Mouse (Mus musculus): ENCODE measurements around the gene Pck2. TPM values are rescaled to one million over a fixed set of nuclear protein-coding genes. Genes with fewer than 3 reads are reported as not detected.

The Pck2 gene
- polyA plus RNA-seq (2014; fragmentation: Nextera tagmentation; extraction: Ambion mirVana): 15.8 and 16.2 TPM in 2 replicates

GRCm38 (mm10) chr14:55540067-55540786, at the start of gene Pck2:
Gene Pck2 (plus strand): TSS chr14:55540266.
- Histone ChIP-seq H3K27me3 (ENCODE audit: control insufficient read depth, insufficient read depth, low read length) (no peaks in the 10 kb centered on the region), H3K4me1 (ENCODE audit: control insufficient read depth, insufficient read depth, low read length) (peaks cover 18% of the 10 kb centered on the region), H3K36me3 (ENCODE audit: control insufficient read depth, insufficient read depth, low read length) (peaks cover 13% of the 10 kb centered on the region), H3K4me2 (ENCODE audit: low read length) (peak within 1 kb of the TSS; percentile 90), H3K9ac (replicated peaks; ENCODE audit: low read length) (peak within 1 kb of the TSS; percentile 69), H3K9me3 (ENCODE audit: control insufficient read depth, low read length) (no peaks in the 10 kb centered on the region), H3K4me3 (replicated peaks; ENCODE audit: low read depth, low read length) (peak within 1 kb of the TSS; percentile 50), H3K27ac (replicated peaks; ENCODE audit: low read depth, low read length) (peak within 1 kb of the TSS; percentile 91)
- ATAC-seq (ENCODE audit: low FRiP score, low TSS enrichment) (peak; percentile 74), DNase-seq (peak; percentile 80)
- WGBS: under 1% methylated on average over 32 of the region's 32 CpGs

DNA sequence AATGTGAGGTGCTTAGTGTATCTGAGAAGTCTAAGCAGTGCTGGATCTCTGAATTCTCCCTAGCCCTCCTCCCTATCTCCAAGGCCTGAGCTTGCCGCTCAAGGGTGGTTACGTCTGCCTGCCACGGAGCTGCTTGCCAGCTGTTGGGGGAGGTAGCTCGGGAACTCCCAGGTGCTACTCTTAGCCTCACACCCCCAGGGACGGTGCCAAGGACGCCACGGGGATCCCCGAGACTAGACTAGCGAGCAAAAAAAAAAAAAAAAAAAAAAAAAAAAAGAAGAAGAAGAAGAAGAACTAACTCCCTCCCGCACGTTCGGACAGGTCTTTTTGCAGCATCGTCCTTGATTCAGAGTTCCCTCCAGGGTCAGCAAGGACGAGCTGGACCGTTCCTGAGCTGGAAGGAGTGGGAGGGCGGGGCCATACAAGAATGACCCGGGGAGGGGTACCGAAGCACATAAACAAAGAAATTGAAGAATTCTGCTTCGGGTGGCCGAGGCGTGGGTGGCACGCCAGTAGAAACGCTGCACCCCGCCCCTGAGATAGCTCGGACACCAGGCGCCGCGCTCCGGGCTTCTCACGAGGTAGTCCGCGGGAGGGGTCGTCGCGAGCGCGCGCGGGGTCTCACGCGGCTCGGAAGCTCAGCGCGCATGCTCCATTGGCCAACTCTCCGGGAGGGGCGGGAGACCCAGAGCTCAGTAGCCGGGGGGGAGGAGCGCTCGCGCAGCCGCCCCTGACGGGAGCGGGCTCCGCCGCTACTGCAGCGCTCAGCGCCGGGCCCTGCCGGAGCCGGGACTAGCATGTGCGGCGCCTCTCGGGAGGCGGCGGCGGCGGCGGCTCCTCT, 49.5 kb upstream of the Pck2 start, which contains the start of gene Carmil3:
Carmil3 (plus strand) TSS at position 291 of the 841 bp plus-strand sequence.
- Histone ChIP-seq H3K9ac (replicated peaks; ENCODE audit: low read length) (peak within 1 kb of the TSS; percentile 91), H3K36me3 (ENCODE audit: control insufficient read depth, insufficient read depth, low read length) (peaks cover 19% of the 10 kb centered on the region), H3K4me3 (replicated peaks; ENCODE audit: low read depth, low read length) (peak within 1 kb of the TSS; percentile 81), H3K4me2 (ENCODE audit: low read length) (peak within 1 kb of the TSS; percentile 74), H3K27me3 (ENCODE audit: control insufficient read depth, insufficient read depth, low read length) (no peaks in the 10 kb centered on the region), H3K4me1 (ENCODE audit: control insufficient read depth, insufficient read depth, low read length) (peaks cover 8% of the 10 kb centered on the region; the same call in 1 of the 2 replicates), H3K9me3 (ENCODE audit: control insufficient read depth, low read length) (no peaks in the 10 kb centered on the region), H3K27ac (replicated peaks; ENCODE audit: low read depth, low read length) (peak within 1 kb of the TSS; percentile 94)
- ATAC-seq (ENCODE audit: low FRiP score, low TSS enrichment) (peak; percentile 89), DNase-seq (peak; percentile 98)
- WGBS: 1% methylated on average over 68 of the region's 68 CpGs

- Histone ChIP-seq H3K4me1 (ENCODE audit: control insufficient read depth, insufficient read depth, low read length) (peaks cover 8% of the 10 kb centered on the region; the same call in 1 of the 2 replicates), H3K27ac (replicated peaks; ENCODE audit: low read depth, low read length) (peak overlapping the region; percentile 94), H3K4me2 (ENCODE audit: low read length) (peak overlapping the region; percentile 74), H3K4me3 (replicated peaks; ENCODE audit: low read depth, low read length) (peak overlapping the region; percentile 81), H3K36me3 (ENCODE audit: control insufficient read depth, insufficient read depth, low read length) (peaks cover 27% of the 10 kb centered on the region), H3K9ac (replicated peaks; ENCODE audit: low read length) (peak overlapping the region; percentile 91), H3K27me3 (ENCODE audit: control insufficient read depth, insufficient read depth, low read length) (no peaks in the 10 kb centered on the region), H3K9me3 (ENCODE audit: control insufficient read depth, low read length) (no peaks in the 10 kb centered on the region)
- peak; percentile 74 for DNase-seq
- ATAC-seq (ENCODE audit: low FRiP score, low TSS enrichment): peak; percentile 72
- WGBS: under 1% methylated on average over 30 of the region's 30 CpGs
Measured at GRCm38 (mm10) chr14:55491291-55491833, 48.7 kb upstream of the Pck2 start.

GRCm38 (mm10) chr14:55492103-55492502, 48.0 kb upstream of the Pck2 start:
- Histone ChIP-seq H3K4me2 (ENCODE audit: low read length) (peak overlapping the region; percentile 74), H3K36me3 (ENCODE audit: control insufficient read depth, insufficient read depth, low read length) (peaks cover 33% of the 10 kb centered on the region), H3K4me3 (replicated peaks; ENCODE audit: low read depth, low read length) (peak overlapping the region; percentile 81), H3K9ac (replicated peaks; ENCODE audit: low read length) (no peak overlapping the region; the same call in 1 of the 2 replicates), H3K27ac (replicated peaks; ENCODE audit: low read depth, low read length) (no peak overlapping the region), H3K9me3 (ENCODE audit: control insufficient read depth, low read length) (no peaks in the 10 kb centered on the region), H3K27me3 (ENCODE audit: control insufficient read depth, insufficient read depth, low read length) (no peaks in the 10 kb centered on the region), H3K4me1 (ENCODE audit: control insufficient read depth, insufficient read depth, low read length) (peaks cover 8% of the 10 kb centered on the region; the same call in 1 of the 2 replicates)
- no peak for DNase-seq
- WGBS: 70% methylated on average over 3 of the region's 3 CpGs
- ATAC-seq (ENCODE audit: low FRiP score, low TSS enrichment): no peak

DNA sequence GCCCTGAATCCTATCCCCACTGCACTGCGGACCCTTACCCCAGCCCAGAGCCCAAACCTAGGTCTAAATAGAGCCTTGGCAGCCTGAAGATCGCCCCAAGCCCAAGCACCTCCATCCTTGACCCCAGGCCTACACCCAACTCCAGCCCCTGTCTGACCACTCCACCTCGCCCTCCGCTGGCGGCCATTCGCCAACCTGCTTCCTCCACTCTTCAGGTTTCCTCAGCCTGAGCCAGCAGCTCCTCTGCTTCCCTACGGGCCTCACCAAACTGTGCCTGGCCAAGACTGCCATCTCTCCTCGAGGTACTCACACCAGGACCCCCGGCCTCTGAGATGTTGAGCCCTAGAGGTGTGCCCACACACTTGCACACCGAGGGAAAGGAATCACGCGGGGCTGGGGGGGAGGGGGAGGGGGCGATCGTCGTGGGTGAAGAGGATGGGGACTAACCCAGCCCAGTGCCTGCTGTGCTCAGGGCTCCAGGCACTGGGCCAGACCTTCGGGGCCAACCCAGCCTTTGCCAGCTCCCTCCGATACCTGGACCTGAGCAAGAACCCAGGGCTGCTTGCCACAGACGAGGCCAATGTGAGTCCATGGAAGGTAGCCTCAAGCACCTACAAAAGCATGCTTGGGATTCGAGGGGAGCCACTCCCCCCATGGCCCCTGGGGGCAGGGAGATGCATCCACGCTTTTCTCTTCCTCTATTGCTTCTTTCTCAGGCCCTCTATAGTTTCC, 44.4 kb upstream of the Pck2 start:
- Histone ChIP-seq H3K27me3 (ENCODE audit: control insufficient read depth, insufficient read depth, low read length) (no peaks in the 10 kb centered on the region), H3K9me3 (ENCODE audit: control insufficient read depth, low read length) (no peaks in the 10 kb centered on the region), H3K36me3 (ENCODE audit: control insufficient read depth, insufficient read depth, low read length) (peaks cover 65% of the 10 kb centered on the region), H3K4me1 (ENCODE audit: control insufficient read depth, insufficient read depth, low read length) (peaks cover 4% of the 10 kb centered on the region; the same call in 1 of the 2 replicates), H3K4me2 (ENCODE audit: low read length) (no peak overlapping the region), H3K9ac (replicated peaks; ENCODE audit: low read length) (no peak overlapping the region), H3K27ac (replicated peaks; ENCODE audit: low read depth, low read length) (no peak overlapping the region), H3K4me3 (replicated peaks; ENCODE audit: low read depth, low read length) (no peak overlapping the region)
- 74% methylated on average over 20 of the region's 20 CpGs for WGBS
- DNase-seq: no peak
- no peak for ATAC-seq (ENCODE audit: low FRiP score, low TSS enrichment)

GRCm38 (mm10) chr14:55496761-55497448, 43.2 kb upstream of the Pck2 start:
- Histone ChIP-seq H3K36me3 (ENCODE audit: control insufficient read depth, insufficient read depth, low read length) (peaks cover 77% of the 10 kb centered on the region), H3K9me3 (ENCODE audit: control insufficient read depth, low read length) (no peaks in the 10 kb centered on the region), H3K27ac (replicated peaks; ENCODE audit: low read depth, low read length) (no peak overlapping the region), H3K9ac (replicated peaks; ENCODE audit: low read length) (no peak overlapping the region), H3K27me3 (ENCODE audit: control insufficient read depth, insufficient read depth, low read length) (no peaks in the 10 kb centered on the region), H3K4me2 (ENCODE audit: low read length) (no peak overlapping the region), H3K4me3 (replicated peaks; ENCODE audit: low read depth, low read length) (no peak overlapping the region), H3K4me1 (ENCODE audit: control insufficient read depth, insufficient read depth, low read length) (peaks cover under 1% of the 10 kb centered on the region; the same call in 1 of the 2 replicates)
- DNase-seq (no peak), ATAC-seq (ENCODE audit: low FRiP score, low TSS enrichment) (peak; percentile 24; the same call in 1 of the 2 replicates)
- 77% methylated on average over 16 of the region's 16 CpGs for WGBS

DNA sequence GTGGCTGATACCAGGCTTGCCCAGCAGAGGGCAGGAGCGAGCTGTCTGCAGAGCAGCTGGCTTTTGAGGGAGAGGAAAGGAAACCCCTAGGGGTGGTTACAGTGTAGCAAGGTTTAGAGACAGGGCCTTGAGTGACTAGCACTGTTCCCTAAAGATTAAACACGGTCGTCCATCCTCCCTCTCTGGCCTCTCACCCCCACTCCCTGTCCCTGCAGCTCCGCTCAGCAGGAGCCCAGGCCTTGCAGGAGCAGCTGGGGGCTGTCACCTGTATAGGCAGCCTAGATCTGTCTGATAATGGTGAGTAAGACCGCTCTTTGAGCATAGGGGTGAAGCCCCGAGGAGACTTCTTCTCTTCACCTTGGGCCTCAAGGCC, 42.6 kb upstream of the Pck2 start:
- peak; percentile 92 for DNase-seq
- no peak overlapping the region for H3K27ac ChIP-seq (replicated peaks; ENCODE audit: low read depth, low read length)
- 38% methylated on average over 6 of the region's 6 CpGs for WGBS
- H3K4me2 ChIP-seq (ENCODE audit: low read length): no peak overlapping the region
- H3K9me3 ChIP-seq (ENCODE audit: control insufficient read depth, low read length): no peaks in the 10 kb centered on the region
- H3K36me3 ChIP-seq (ENCODE audit: control insufficient read depth, insufficient read depth, low read length): peaks cover 83% of the 10 kb centered on the region
- no peak overlapping the region for H3K9ac ChIP-seq (replicated peaks; ENCODE audit: low read length)
- no peak overlapping the region for H3K4me3 ChIP-seq (replicated peaks; ENCODE audit: low read depth, low read length)
- H3K4me1 ChIP-seq (ENCODE audit: control insufficient read depth, insufficient read depth, low read length): no peaks in the 10 kb centered on the region
- H3K27me3 ChIP-seq (ENCODE audit: control insufficient read depth, insufficient read depth, low read length): no peaks in the 10 kb centered on the region
- ATAC-seq (ENCODE audit: low FRiP score, low TSS enrichment): peak; percentile 56; the same call in 1 of the 2 replicates

Measured in midbrain, embryonic 14.5 days (tissue).